ENCODE assay signal across 30 mouse cellular contexts in the genomic region with DNA sequence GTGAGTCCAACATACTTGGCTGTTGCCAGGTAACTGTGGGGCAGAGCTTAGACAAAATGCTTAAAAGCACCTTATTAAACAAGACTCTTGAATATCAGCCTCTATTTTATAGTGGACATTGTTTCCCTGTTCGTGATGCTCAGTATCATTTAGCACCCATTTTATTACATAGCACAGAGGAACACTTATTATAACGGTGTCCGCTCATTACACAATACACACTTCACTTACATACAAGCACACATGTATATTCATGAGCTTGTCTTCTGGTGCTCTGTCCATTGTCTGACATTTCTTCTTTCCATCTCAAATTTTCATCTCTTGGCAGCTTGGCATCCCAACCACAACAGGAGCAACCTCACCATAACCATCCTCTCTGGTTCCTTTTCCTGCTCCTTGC.
"Had no signal": no experiment of that assay in that cellular context is flagged by ENCODE, and none has a peak within 500 bp of the region (broad histone marks: within the 10 kb centered on the region; RNA-seq: fewer than 3 reads in every experiment).

No protein-coding gene starts in this region.

- DNase-seq: left cerebral cortex, postnatal 4 days; liver; liver, embryonic 13.5 days; liver, postnatal 0 days; lung, adult 18-20 months; lung, adult 2 months; lung, embryonic 14.5 days; lung, postnatal 10 days; lung, postnatal 14 days; lung, postnatal 36 days; lung, postnatal 4 days; midbrain, embryonic 14.5 days had no signal

- H3K4me1 ChIP-seq: limb, embryonic 10.5 days; limb, embryonic 12.5 days; limb, embryonic 13.5 days; limb, embryonic 15.5 days; liver, embryonic 12.5 days; liver, embryonic 13.5 days; liver, embryonic 15.5 days; lung, embryonic 15.5 days; megakaryocyte, embryonic 14.5 days; midbrain, embryonic 15.5 days; neural tube, embryonic 12.5 days had no signal

- ATAC-seq: liver, embryonic 12.5 days; liver, postnatal 0 days; lung, postnatal 0 days; midbrain, embryonic 15.5 days; midbrain, embryonic 16.5 days had no signal

- H3K4me3 ChIP-seq: left cerebral cortex, adult 2 months; limb, embryonic 10.5 days; limb, embryonic 12.5 days; limb, embryonic 13.5 days; limb, embryonic 15.5 days; liver, embryonic 12.5 days; liver, embryonic 13.5 days; liver, embryonic 15.5 days; lung, embryonic 15.5 days; megakaryocyte, embryonic 14.5 days; midbrain, embryonic 15.5 days; myocyte; neural tube, embryonic 12.5 days had no signal

- H3K9me3 ChIP-seq: limb, embryonic 10.5 days; limb, embryonic 12.5 days; limb, embryonic 13.5 days; limb, embryonic 15.5 days; liver, embryonic 12.5 days; liver, embryonic 13.5 days; liver, embryonic 15.5 days; lung, embryonic 15.5 days; midbrain, embryonic 15.5 days; neural tube, embryonic 12.5 days had no signal

- H3K4me2 ChIP-seq: limb, embryonic 12.5 days; limb, embryonic 13.5 days; limb, embryonic 15.5 days; liver, embryonic 11.5 days; liver, embryonic 12.5 days; liver, embryonic 13.5 days; liver, embryonic 15.5 days; lung, embryonic 14.5 days; lung, embryonic 15.5 days; midbrain, embryonic 11.5 days; midbrain, embryonic 15.5 days; neural tube, embryonic 12.5 days had no signal

- H3K27ac ChIP-seq: left cerebral cortex, adult 2 months; limb, embryonic 10.5 days; limb, embryonic 12.5 days; limb, embryonic 13.5 days; limb, embryonic 15.5 days; liver, embryonic 12.5 days; liver, embryonic 13.5 days; liver, embryonic 14.5 days; liver, embryonic 15.5 days; lung, embryonic 15.5 days; macrophage; midbrain, embryonic 15.5 days; neural tube, embryonic 12.5 days had no signal

- H3K9ac ChIP-seq: limb, embryonic 12.5 days; limb, embryonic 13.5 days; limb, embryonic 15.5 days; liver, embryonic 12.5 days; liver, embryonic 13.5 days; liver, embryonic 14.5 days; liver, embryonic 15.5 days; liver, postnatal 0 days; lung, embryonic 14.5 days; lung, embryonic 15.5 days; midbrain, embryonic 15.5 days; neural tube, embryonic 12.5 days had no signal

- H3K27me3 ChIP-seq: limb, embryonic 12.5 days; limb, embryonic 13.5 days; limb, embryonic 15.5 days; liver, embryonic 12.5 days; liver, embryonic 13.5 days; liver, embryonic 15.5 days; lung, embryonic 15.5 days; megakaryocyte, embryonic 14.5 days; midbrain, embryonic 15.5 days; neural tube, embryonic 12.5 days had no signal

- H3K36me3 ChIP-seq: limb, embryonic 10.5 days; limb, embryonic 12.5 days; limb, embryonic 13.5 days; limb, embryonic 15.5 days; liver, embryonic 12.5 days; liver, embryonic 13.5 days; liver, embryonic 15.5 days; lung, embryonic 15.5 days; midbrain, embryonic 15.5 days; neural tube, embryonic 12.5 days had no signal
